Mouse (Mus musculus) kidney, adult 2 months (tissue): ENCODE measurements around the gene Satb2. TPM values are rescaled to one million over a fixed set of nuclear protein-coding genes. Genes with fewer than 3 reads are reported as not detected.

ENCODE experiments used
- DNase-seq: peaks from one replicate; pipeline ENCODE4 v3.0.0; 2021
- H3K27ac ChIP-seq: fragments of 200-500 bp; 2 replicates; pipeline ENCODE4 v1.5.1; 2012; ENCODE audit warnings: low read depth, low read length, control low read depth, inconsistent platforms; ENCODE audit not compliant: insufficient read depth
- H3K27me3 ChIP-seq: fragments of 200-500 bp; replicated peaks from 2 replicates; pipeline ENCODE4 v1.6.1; 2012; ENCODE audit warnings: mild to moderate bottlenecking, moderate library complexity, low read length, inconsistent platforms; ENCODE audit not compliant: control insufficient read depth, insufficient read depth
- H3K36me3 ChIP-seq: fragments of 200-500 bp; 2 replicates; pipeline ENCODE4 v1.6.1; 2012; ENCODE audit warnings: mild to moderate bottlenecking, moderate library complexity, low read length, inconsistent platforms; ENCODE audit not compliant: control insufficient read depth, insufficient read depth
- H3K4me1 ChIP-seq: fragments of 200-500 bp; 2 replicates; pipeline ENCODE4 v1.6.1; 2011; ENCODE audit warnings: low read length; ENCODE audit not compliant: control insufficient read depth, insufficient read depth
- H3K4me3 ChIP-seq: fragments of 200-500 bp; 2 replicates; pipeline ENCODE4 v1.5.1; 2011; ENCODE audit warnings: mild to moderate bottlenecking, low read depth, low read length, control low read depth; ENCODE audit not compliant: insufficient read depth
- CTCF ChIP-seq: fragments of 200-500 bp; conservative IDR thresholded peaks from 2 replicates; pipeline ENCODE4 v1.5.1; 2011; ENCODE audit warnings: low read depth, mild to moderate bottlenecking, control low read depth, low read length, moderate library complexity, mixed read lengths; ENCODE audit not compliant: insufficient read depth, insufficient read length
- POLR2A ChIP-seq: fragments of 200-500 bp; IDR thresholded peaks from one replicate; pipeline ENCODE4 v1.6.1; 2011; ENCODE audit warnings: low read depth, low read length, control low read depth
- WGBS: fragments of 180-500 bp; shearing (Covaris S2); methylation state at CpG from one replicate; pipeline ENCODE4 v1.1.7; 2018; 5-methylcytosine and 5-hydroxymethylcytosine counted together
- polyA plus RNA-seq: library from polyadenylated mRNA; depleted of rRNA; stranded (reverse); fragments of >200 nt; gene quantifications from 2 replicates; pipeline ENCODE4 v1.2.3, GENCODE M21; 2012

Satb2 gene
- polyA plus RNA-seq, 1 experiment = 4.7 TPM

DNA sequence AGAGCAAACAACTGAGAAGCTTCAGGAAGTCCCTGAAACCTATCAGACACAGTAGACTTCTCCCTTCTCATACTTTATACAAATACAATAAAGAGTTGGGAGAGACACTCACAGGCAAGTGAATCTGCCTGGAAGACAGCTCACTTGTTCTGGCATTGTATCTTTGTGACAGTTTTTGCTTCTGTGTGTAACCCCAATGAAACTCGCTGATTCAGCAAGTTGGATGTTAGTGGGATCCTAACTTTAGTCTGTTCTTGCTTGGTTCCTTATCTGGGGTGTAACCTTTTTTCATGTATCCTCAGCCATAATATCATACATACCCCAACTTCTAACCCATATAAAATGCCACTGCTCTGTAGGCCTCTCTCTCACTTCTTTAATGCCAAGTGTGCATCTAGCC, 216.9 kb downstream of the Satb2 start:
- H3K4me3 ChIP-seq = no peak overlapping the region
- TF ChIP-seq POLR2A (no peak), CTCF (no peak)
- WGBS = 92% methylated on average over 1 of the region's 1 CpGs
- H3K27ac ChIP-seq = no peak overlapping the region
- DNase-seq = no peak
- H3K4me1 ChIP-seq = 0 out of 2 replicates have a peak, but pooled peaks cover 3% of the 10 kb centered on the region
- H3K27me3 ChIP-seq = no peaks in the 10 kb centered on the region
- no peaks in the 10 kb centered on the region for H3K36me3 ChIP-seq

DNA sequence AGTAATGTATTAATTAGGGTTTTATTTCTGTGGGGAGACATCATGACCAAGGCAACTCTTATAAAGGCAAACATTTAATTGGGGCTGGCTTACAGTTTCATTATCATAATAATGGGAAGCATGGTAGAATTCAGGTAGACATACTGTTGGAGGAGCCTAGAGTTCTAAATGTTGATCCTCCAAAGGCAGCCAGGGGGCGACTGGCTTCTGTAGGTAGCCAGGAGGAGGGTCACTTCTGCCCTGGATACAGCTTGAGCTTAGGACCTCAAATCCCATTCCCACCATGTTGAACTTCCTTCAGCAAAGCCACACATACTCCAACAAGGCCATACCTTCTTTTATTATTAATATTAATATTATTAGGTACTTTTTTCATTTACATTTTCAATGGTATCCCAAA, 225.2 kb downstream of the Satb2 start:
- 63% methylated on average over 1 of the region's 1 CpGs for WGBS
- Histone ChIP-seq H3K27ac (no peak overlapping the region), H3K36me3 (no peaks in the 10 kb centered on the region), H3K27me3 (no peaks in the 10 kb centered on the region), H3K4me3 (no peak overlapping the region), H3K4me1 (no peaks in the 10 kb centered on the region)
- TF ChIP-seq POLR2A (no peak), CTCF (no peak)
- DNase-seq = no peak

DNA sequence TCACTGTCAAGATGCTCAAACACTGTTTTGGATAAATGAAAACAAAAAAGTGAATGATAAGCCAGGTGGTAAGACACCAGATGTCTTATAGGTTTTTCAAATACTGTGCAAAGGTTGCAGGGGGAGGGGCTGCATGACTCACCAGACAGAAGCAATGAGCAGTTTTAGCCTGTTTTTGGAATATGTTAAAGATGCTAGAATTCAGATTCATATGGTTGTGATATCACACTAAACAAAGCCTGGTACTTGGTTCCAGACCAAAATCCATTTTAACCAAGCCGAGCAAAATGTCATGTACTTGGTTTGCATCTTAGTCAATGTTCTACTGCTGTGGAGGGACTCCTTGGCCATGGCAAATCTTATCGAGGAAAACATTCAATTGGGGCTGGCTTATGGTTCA, 227.8 kb downstream of the Satb2 start:
- no peak overlapping the region for H3K27ac ChIP-seq
- no peaks in the 10 kb centered on the region for H3K36me3 ChIP-seq
- no peaks in the 10 kb centered on the region for H3K4me1 ChIP-seq
- no peak overlapping the region for H3K4me3 ChIP-seq
- TF ChIP-seq CTCF (no peak), POLR2A (no peak)
- DNase-seq = no peak
- 78% methylated on average over 2 of the region's 2 CpGs for WGBS
- H3K27me3 ChIP-seq = no peaks in the 10 kb centered on the region

GRCm38 (mm10) chr1:56749629-56750311, 228.7 kb downstream of the Satb2 start:
- H3K27me3 ChIP-seq = no peaks in the 10 kb centered on the region
- whole genome bisulfite sequencing = 73% methylated on average over 16 of the region's 16 CpGs
- no peaks in the 10 kb centered on the region for H3K4me1 ChIP-seq
- H3K36me3 ChIP-seq = no peaks in the 10 kb centered on the region
- TF ChIP-seq POLR2A = no peak
- no peak for TF ChIP-seq CTCF
- H3K4me3 ChIP-seq = no peak overlapping the region
- DNase-seq = no peak
- H3K27ac ChIP-seq = no peak overlapping the region

GRCm38 (mm10) chr1:56748876-56749493, 229.5 kb downstream of the Satb2 start:
- H3K4me1 ChIP-seq = no peaks in the 10 kb centered on the region
- TF ChIP-seq CTCF (no peak), POLR2A (no peak)
- WGBS = 88% methylated on average over 11 of the region's 11 CpGs
- no peak overlapping the region for H3K27ac ChIP-seq
- DNase-seq = no peak
- no peak overlapping the region for H3K4me3 ChIP-seq
- no peaks in the 10 kb centered on the region for H3K27me3 ChIP-seq
- H3K36me3 ChIP-seq = no peaks in the 10 kb centered on the region
